Mouse (Mus musculus): ENCODE measurements around the gene Zfp617. TPM values are rescaled to one million over a fixed set of nuclear protein-coding genes. Genes with fewer than 3 reads are reported as not detected.
A peak's percentile ranks its signal among the peaks of the same experiment; 100 is the strongest.
"Not testable (repeated sequence)": the region's sequence is repeated elsewhere in the genome, so short reads cannot be mapped to it uniquely, and the experiment has no call there.

Zfp617 gene
- polyA plus RNA-seq, 1 experiment from 2014 or later, result 40.6 TPM

DNA sequence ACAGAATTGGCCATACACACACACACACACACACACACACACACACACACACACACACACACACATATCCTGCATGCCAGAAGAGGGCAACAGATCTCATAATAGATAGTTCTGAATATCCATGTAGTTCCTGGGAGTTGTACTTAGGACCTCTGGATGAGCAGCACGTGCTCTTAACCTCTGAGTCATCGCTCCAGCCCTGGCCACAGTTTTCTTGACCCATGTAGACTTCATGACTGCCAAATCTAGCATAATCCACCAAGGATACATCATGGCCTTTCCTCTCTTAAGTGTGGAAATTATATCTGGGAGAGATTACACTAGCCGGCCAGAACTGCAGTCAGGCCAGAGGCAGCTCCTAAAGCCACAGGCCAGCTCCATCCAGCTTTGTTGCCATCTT, 18.1 kb downstream of the Zfp617 start:
- Histone ChIP-seq H3K4me3 (no peak overlapping the region), H3K27me3 (no peaks in the 10 kb centered on the region), H3K9ac (replicated peaks) (no peak overlapping the region), H3K27ac (replicated peaks) (no peak overlapping the region), H3K4me2 (replicated peaks) (no peak overlapping the region), H3K4me1 (peaks cover 9% of the 10 kb centered on the region), H3K36me3 (peaks cover 28% of the 10 kb centered on the region), H3K9me3 (0 out of 2 replicates have a peak, but pooled peaks cover 5% of the 10 kb centered on the region)
- WGBS, result 93% methylated on average over 3 of the region's 3 CpGs
- ATAC-seq (ENCODE audit: low FRiP score, low read depth), result no peak

DNA sequence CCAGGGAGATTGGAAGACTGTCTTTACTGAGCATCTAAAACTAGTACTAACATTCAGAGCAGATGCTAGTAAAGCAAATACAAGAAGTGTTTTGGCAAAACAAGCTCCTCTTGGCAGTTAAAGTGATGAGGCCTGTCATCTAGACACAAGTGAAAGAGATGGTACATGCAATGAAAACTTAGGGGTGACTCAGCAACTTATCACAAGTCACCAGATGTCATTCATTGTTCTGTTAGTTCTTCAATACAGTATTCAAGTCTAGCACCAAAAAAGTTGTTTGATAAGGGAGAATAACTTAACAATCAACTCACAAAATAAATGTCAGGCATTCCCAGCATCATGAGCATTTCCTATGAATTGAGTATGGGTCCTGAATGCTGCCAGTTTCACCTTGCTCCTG, 19.3 kb downstream of the Zfp617 start:
- no peak for ATAC-seq (ENCODE audit: low FRiP score, low read depth)
- no peaks in the 10 kb centered on the region for H3K27me3 ChIP-seq
- H3K4me2 ChIP-seq (replicated peaks), result no peak overlapping the region
- H3K4me1 ChIP-seq, result peaks cover 9% of the 10 kb centered on the region
- H3K36me3 ChIP-seq, result peaks cover 32% of the 10 kb centered on the region
- H3K27ac ChIP-seq (replicated peaks), result no peak overlapping the region
- no peak overlapping the region for H3K9ac ChIP-seq (replicated peaks)
- H3K9me3 ChIP-seq, result 0 out of 2 replicates have a peak, but pooled peaks cover 5% of the 10 kb centered on the region
- no peak overlapping the region for H3K4me3 ChIP-seq

DNA sequence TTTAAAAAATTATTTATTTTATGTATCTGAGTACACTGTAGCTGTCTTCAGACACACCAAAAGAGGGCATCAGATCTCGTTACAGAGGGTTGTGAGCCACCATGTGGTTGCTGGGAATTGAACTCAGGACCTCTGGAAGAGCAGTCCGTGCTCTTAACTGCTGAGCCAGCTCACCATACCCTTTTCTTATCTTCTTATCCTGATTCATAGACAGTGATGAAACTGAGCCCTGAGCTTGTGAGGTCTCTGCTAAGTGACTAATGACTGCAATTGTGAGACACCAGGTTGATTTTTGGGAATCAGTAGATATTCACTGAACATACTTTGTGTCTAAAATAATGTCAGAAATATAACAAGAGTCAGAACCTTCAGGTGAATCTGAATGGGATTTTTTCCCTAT, 29.6 kb downstream of the Zfp617 start:
- WGBS, result 90% methylated on average over 2 of the region's 2 CpGs
- not testable (repeated sequence) for H3K9ac ChIP-seq (replicated peaks)

DNA sequence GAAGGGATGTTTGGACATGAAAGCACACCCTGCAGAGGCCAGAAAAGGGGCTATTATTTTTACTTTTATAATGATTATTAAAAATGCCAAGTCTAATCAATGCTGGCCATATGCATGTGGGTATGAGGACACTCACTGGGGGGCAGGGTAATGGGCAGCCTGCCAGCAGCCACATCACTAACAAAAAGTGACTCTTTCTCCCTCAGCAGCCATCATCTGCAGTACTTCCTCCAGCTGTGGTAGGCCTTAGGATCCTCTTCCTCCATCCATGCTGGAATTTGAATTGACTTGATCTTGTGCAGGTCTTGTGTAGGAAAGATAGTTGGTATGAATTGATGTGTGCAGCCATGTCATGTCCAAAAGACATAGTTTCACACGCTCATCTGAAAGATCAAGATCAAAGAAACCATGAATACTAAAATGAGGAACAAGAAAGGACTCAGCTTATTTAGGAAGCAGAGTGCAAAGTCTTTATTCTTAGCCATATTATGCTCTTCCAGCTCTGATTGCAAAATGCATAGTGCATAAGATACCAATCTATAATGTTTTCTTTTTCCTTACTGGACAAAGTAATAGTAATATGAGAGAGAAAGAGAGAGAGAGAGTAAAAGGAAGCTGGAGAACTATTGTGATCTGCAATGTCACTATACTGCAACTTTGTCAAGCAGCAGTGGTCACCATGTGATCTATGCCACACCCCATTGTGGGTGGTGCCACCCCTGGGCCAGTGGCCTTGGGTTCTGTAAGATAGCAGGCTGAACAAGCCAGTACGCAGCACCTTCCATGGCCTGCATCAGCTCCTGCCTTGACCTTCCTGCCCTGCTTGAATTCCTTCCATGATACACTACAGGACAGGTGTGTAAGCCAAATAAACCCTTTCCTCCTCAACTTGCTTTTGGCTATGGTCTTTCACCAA, 32.1 kb downstream of the Zfp617 start:
- no peak for ATAC-seq (ENCODE audit: low FRiP score, low read depth)
- H3K27ac ChIP-seq (replicated peaks), result no peak overlapping the region
- no peaks in the 10 kb centered on the region for H3K9me3 ChIP-seq
- no peaks in the 10 kb centered on the region for H3K4me1 ChIP-seq
- H3K36me3 ChIP-seq, result no peaks in the 10 kb centered on the region
- H3K4me3 ChIP-seq, result no peak overlapping the region
- H3K27me3 ChIP-seq, result peaks cover 3% of the 10 kb centered on the region; the same call in 1 of the 2 replicates
- H3K9ac ChIP-seq (replicated peaks), result no peak overlapping the region
- WGBS, result 81% methylated on average over 2 of the region's 2 CpGs
- H3K4me2 ChIP-seq (replicated peaks), result no peak overlapping the region

More for the DNA sequence above, 29.6 kb downstream of the Zfp617 start:
- H3K4me3 ChIP-seq; H3K27ac ChIP-seq (replicated peaks); ATAC-seq (ENCODE audit: low FRiP score, low read depth); H3K4me1 ChIP-seq; H3K4me2 ChIP-seq (replicated peaks); H3K9me3 ChIP-seq; H3K27me3 ChIP-seq: not testable (repeated sequence)
- H3K36me3 ChIP-seq, result peaks cover 12% of the 10 kb centered on the region

DNA sequence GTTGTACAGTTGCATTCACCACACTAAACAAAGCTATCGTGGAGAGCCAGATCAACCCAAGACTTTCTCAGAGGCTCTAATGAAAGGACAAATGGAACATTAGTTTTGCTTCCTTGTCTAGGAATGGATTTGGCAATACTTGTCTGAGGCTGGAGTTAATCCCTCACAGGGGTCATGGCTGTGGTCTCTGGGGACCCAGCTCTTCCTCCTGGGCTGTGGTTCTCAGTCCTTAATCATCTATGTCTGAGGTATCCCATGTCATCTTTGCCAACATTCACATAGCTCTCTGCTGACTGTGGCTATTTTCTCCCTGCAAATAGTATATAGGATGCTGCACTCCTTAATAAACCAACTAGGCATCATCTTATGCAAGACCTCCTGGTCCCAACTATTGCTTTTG, 33.3 kb downstream of the Zfp617 start:
- Histone ChIP-seq H3K9me3 (no peaks in the 10 kb centered on the region), H3K4me1 (no peaks in the 10 kb centered on the region), H3K36me3 (no peaks in the 10 kb centered on the region), H3K9ac (replicated peaks) (no peak overlapping the region), H3K4me3 (no peak overlapping the region), H3K27ac (replicated peaks) (no peak overlapping the region), H3K27me3 (peaks cover 3% of the 10 kb centered on the region; the same call in 1 of the 2 replicates), H3K4me2 (replicated peaks) (no peak overlapping the region)
- no peak for ATAC-seq (ENCODE audit: low FRiP score, low read depth)
- WGBS, result 93% methylated on average over 1 of the region's 1 CpGs

DNA sequence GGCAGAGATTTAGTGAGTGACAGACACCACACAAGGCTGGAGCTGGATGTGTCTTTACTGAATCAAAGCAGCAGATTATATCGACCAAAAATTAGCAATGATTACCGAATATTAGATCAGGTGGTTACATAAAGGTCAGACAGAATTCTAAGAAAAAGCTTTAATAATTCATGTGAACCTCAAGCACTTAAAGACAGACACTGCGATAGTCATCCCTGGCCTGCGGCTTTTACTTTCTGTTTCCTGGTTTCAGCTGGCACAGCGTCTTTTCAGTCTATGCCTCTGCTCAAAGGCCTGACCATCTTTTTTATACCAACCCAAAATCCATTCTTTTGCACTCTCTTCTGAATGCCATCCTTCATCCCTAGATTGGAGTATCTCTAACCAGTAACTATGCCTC, 40.2 kb downstream of the Zfp617 start:
- H3K9me3 ChIP-seq, result no peaks in the 10 kb centered on the region
- H3K4me3 ChIP-seq, result no peak overlapping the region
- H3K9ac ChIP-seq (replicated peaks), result no peak overlapping the region
- no peak for ATAC-seq (ENCODE audit: low FRiP score, low read depth)
- H3K4me1 ChIP-seq, result peaks cover 17% of the 10 kb centered on the region
- H3K36me3 ChIP-seq, result 0 out of 2 replicates have a peak, but pooled peaks cover 4% of the 10 kb centered on the region
- 96% methylated on average over 5 of the region's 5 CpGs for whole genome bisulfite sequencing
- H3K4me2 ChIP-seq (replicated peaks), result no peak overlapping the region
- H3K27me3 ChIP-seq, result peaks cover 3% of the 10 kb centered on the region; the same call in 1 of the 2 replicates
- H3K27ac ChIP-seq (replicated peaks), result no peak overlapping the region

DNA sequence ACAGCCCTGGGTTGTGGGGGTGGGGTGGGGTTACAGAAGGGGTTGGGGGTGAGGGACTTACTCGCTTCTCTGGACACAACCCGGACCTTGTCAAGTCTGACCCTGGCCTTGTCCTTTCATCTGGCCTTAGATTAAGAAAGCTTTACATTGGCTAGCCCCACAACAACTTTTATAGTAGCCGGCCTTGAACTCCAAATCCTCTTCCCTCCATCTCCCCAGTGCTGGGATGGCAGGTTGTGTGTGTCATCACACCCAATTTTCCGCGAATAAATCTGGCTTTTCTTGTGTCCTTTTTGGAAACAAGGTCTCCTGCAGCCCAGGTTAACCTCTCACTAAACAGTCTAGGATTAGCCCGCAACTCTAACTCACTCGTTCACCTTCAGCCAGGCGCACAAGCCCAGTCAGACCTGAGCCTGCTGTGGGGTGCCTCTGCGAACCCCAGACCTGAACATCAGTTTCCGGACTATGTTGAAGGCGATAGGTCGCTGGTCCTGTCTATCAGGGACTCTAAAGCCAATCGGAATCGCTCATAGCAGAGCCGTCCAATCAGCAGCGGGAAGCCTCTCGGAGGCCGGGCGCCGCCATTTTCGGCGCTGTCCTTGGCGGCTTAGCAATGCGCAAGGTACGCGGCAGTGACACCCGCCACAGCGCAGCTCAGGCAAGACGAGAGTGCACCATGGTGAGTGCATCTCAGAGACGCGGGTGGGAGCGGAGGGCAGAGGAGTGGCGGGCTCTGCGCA, 42.2 kb downstream of the Zfp617 start, which contains the start of gene Zfp961:
Zfp961 (plus strand) TSS at position 557 of the 740 bp plus-strand sequence.
- Histone ChIP-seq H3K9ac (replicated peaks) (peak within 1 kb of the TSS; percentile 71), H3K4me2 (replicated peaks) (peak within 1 kb of the TSS; percentile 66)
- WGBS, result 4% methylated on average over 34 of the region's 34 CpGs

DNA sequence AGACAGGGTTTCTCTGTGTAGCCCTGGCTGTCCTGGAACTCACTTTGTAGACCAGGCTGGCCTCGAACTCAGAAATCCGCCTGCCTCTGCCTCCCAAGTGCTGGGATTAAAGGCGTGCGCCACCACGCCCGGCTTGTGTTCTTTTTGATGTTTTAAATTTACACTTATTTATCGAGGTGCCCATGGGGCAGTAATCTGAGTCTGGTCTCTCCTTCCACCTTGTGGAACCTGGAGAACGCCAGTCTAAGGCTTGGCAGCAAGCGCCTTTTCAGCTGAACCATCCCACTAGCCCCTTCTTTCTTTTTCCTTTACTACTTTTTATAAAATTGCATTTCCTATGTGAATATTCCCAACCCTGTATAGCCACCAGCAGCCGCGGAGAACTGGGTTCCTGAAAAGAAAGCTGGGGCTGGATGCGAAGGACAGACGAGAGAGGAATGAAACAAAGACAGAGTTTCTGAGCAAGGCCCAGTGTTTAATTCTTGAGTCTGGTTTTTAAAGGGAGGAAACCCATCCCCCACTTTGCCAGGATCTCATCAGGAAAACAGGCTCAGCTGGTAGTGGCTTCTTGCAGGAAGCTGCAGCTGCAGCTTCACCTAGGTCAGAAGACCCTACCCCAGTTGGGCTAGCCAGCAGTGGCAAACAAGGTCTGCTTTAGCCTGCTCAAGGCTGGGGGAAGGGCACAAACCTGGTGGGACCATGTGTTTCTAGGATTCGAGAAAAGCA, 43.2 kb downstream of the Zfp617 start:
- peak overlapping the region; percentile 25; the same call in 1 of the 2 replicates for H3K27ac ChIP-seq (replicated peaks)
- no peaks in the 10 kb centered on the region for H3K27me3 ChIP-seq
- H3K4me1 ChIP-seq, result peaks cover 17% of the 10 kb centered on the region
- H3K9me3 ChIP-seq, result peaks cover 15% of the 10 kb centered on the region
- no peak for ATAC-seq (ENCODE audit: low FRiP score, low read depth)
- H3K4me2 ChIP-seq (replicated peaks), result peak overlapping the region; percentile 66
- H3K4me3 ChIP-seq, result peak overlapping the region; percentile 63
- peaks cover 19% of the 10 kb centered on the region for H3K36me3 ChIP-seq
- WGBS, result 41% methylated on average over 14 of the region's 14 CpGs
- H3K9ac ChIP-seq (replicated peaks), result peak overlapping the region; percentile 71

More for the DNA sequence above, 42.2 kb downstream of the Zfp617 start, which contains the start of gene Zfp961:
- Histone ChIP-seq H3K9me3 (peaks cover 11% of the 10 kb centered on the region), H3K4me3 (peak within 1 kb of the TSS; percentile 63), H3K36me3 (peaks cover 19% of the 10 kb centered on the region), H3K27ac (replicated peaks) (peak within 1 kb of the TSS; percentile 78), H3K27me3 (no peaks in the 10 kb centered on the region), H3K4me1 (peaks cover 17% of the 10 kb centered on the region)
- peak; percentile 100 for ATAC-seq (ENCODE audit: low FRiP score, low read depth)

DNA sequence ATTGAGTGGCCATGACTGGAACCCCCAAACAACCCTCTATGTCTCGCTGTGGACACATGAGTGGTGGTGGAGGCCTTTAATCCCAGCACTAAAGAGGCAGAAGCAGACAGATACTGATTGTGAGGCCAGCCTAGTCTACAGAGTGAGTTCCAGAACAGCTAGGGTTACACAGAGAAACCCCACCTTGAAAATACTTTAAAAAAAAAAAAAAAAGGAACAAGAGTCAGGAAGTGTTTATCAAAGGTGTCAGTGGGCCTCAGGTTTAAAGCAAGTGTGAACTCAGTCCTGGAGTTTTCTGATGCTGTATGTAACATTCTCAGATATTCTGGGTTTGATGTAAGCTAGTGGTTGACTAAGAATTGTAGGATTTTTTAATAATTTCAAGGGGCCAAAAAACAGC, 44.1 kb downstream of the Zfp617 start:
- Histone ChIP-seq H3K4me3 (0 out of 2 replicates have a peak overlapping the region, but pooled peaks have one; percentile 63), H3K4me2 (replicated peaks) (peak overlapping the region; percentile 66; the same call in 1 of the 2 replicates)
- ATAC-seq (ENCODE audit: low FRiP score, low read depth), result no peak

DNA sequence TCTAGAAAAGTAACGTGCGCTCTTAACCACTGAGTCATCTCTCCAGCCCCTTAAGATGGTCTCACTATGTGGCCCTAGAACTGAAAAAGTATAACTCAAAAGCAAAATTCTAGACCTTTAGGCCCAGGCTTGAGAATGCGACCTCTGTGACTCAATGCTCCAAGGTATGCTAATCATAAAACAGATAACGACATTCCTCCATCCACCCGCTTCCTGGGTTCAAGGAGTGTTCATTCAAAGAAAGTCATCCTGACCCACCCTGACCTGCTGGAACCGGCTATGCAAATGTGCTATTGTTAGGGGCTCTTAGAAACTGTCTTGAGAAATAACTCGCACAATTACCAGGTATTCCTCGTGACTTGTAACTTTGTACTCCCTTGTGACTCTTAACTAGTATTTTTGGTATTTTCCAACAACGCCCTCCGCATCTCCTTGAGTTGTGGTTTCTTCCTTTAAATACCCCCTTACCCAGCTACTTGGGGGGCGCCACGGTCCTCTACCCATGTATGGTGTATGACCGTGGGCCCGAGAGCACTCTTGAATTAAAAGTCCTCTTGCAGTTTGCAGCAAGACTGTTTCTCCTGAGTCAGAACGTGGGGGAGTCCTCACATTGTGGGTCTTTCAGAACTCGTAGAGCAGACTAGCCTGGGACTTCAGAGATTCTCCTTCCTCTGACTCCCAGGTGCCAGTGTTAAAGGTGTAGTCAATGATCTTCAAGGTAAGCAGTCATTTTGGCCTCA, 44.7 kb downstream of the Zfp617 start:
- not testable (repeated sequence) for ATAC-seq (ENCODE audit: low FRiP score, low read depth); H3K27me3 ChIP-seq; H3K4me2 ChIP-seq (replicated peaks); H3K4me3 ChIP-seq; H3K9ac ChIP-seq (replicated peaks); H3K27ac ChIP-seq (replicated peaks)
- Histone ChIP-seq H3K4me1 (peaks cover 17% of the 10 kb centered on the region), H3K36me3 (peaks cover 19% of the 10 kb centered on the region), H3K9me3 (peaks cover 15% of the 10 kb centered on the region)
- WGBS, result 96% methylated on average over 16 of the region's 16 CpGs

More for the DNA sequence above, 44.1 kb downstream of the Zfp617 start:
- Histone ChIP-seq H3K9ac (replicated peaks) (no peak overlapping the region), H3K4me1 (peaks cover 17% of the 10 kb centered on the region), H3K9me3 (peaks cover 15% of the 10 kb centered on the region), H3K36me3 (peaks cover 19% of the 10 kb centered on the region), H3K27me3 (no peaks in the 10 kb centered on the region), H3K27ac (replicated peaks) (no peak overlapping the region)
- 100% methylated on average over 1 of the region's 1 CpGs for WGBS

DNA sequence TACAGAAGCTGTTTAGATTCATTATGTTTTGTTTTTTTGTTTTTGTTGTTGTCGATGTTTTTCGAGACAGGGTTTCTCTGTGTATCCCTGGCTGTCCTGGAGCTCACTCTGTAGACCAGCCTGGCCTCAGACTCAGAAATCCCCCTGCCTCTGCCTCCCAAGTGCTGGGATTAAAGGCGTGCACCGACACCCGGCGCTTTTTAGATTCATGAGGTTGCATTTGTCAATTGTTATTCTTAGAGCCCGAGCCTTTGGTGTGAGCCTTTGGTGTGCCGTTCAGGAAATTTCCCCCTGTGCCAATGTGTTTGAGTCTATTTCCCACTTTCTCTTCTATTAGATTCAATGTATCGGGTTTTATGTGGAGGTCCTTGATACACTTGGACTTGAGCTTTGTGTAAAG, 46.2 kb downstream of the Zfp617 start:
- Histone ChIP-seq H3K9ac (replicated peaks) (no peak overlapping the region), H3K4me3 (no peak overlapping the region), H3K4me1 (peaks cover 17% of the 10 kb centered on the region), H3K27ac (replicated peaks) (no peak overlapping the region), H3K27me3 (no peaks in the 10 kb centered on the region), H3K4me2 (replicated peaks) (no peak overlapping the region), H3K36me3 (peaks cover 19% of the 10 kb centered on the region), H3K9me3 (peaks cover 15% of the 10 kb centered on the region)
- ATAC-seq (ENCODE audit: low FRiP score, low read depth), result no peak
- 96% methylated on average over 9 of the region's 9 CpGs for WGBS
